Mouse (Mus musculus) myocyte (in vitro differentiated cells): ENCODE measurements around the gene Usp16. TPM values are rescaled to one million over a fixed set of nuclear protein-coding genes. Genes with fewer than 3 reads are reported as not detected.

Source experiments
- H3K27me3 ChIP-seq: one replicate; pipeline ENCODE4 v1.6.1; 2011; ENCODE audit not compliant: control insufficient read depth, insufficient read depth, insufficient read length
- H3K36me3 ChIP-seq: one replicate; pipeline ENCODE4 v1.6.1; 2011; ENCODE audit not compliant: control insufficient read depth, insufficient read depth
- H3K4me2 ChIP-seq: one replicate; pipeline ENCODE4 v1.6.1; 2011; ENCODE audit warnings: low read depth, control low read depth
- H3K4me3 ChIP-seq: one replicate; pipeline ENCODE4 v1.5.1; 2011; ENCODE audit warnings: mild to moderate bottlenecking, control low read depth, moderate library complexity
- H3K79me2 ChIP-seq: one replicate; pipeline ENCODE4 v1.6.1; 2011; ENCODE audit not compliant: control insufficient read depth, insufficient read depth
- H3ac ChIP-seq: one replicate; pipeline ENCODE4 v1.6.1; 2011; ENCODE audit not compliant: control insufficient read depth, insufficient read length
- CEBPB ChIP-seq: IDR thresholded peaks from 2 replicates; pipeline ENCODE4 v1.6.1; 2011; ENCODE audit warnings: mild to moderate bottlenecking, moderate library complexity; ENCODE audit not compliant: poor library complexity, insufficient read depth, severe bottlenecking
- E2F4 ChIP-seq: IDR thresholded peaks from one replicate; pipeline ENCODE4 v1.6.1; 2011; ENCODE audit warnings: mild to moderate bottlenecking, control low read depth, moderate library complexity; ENCODE audit not compliant: insufficient read depth
- MAX ChIP-seq: IDR thresholded peaks from one replicate; pipeline ENCODE4 v1.6.1; 2011; ENCODE audit warnings: low read depth, mild to moderate bottlenecking, control low read depth
- MYOD1 ChIP-seq, 3 experiments: IDR thresholded peaks; one replicate each; pipeline ENCODE4 v1.6.1; 2011; ENCODE audit warnings: control low read depth in 2 of 3, low read depth in 2 of 3, mild to moderate bottlenecking in 2 of 3, moderate library complexity in 1 of 3; ENCODE audit not compliant: insufficient read length in 2 of 3, control insufficient read depth in 1 of 3
- MYOG ChIP-seq, 3 experiments: IDR thresholded peaks; one replicate each; pipeline ENCODE4 v1.6.1; 2011; ENCODE audit warnings: control low read depth in 2 of 3, low read depth in 2 of 3, mild to moderate bottlenecking in 2 of 3; ENCODE audit not compliant: insufficient read length in 2 of 3, control insufficient read depth in 1 of 3, insufficient read depth in 1 of 3
- POLR2A ChIP-seq: IDR thresholded peaks from one replicate; pipeline ENCODE4 v1.6.1; 2011; ENCODE audit warnings: low read depth, mild to moderate bottlenecking, control low read depth, moderate library complexity; ENCODE audit not compliant: insufficient read length
- POLR2AphosphoS2 ChIP-seq: IDR thresholded peaks from one replicate; pipeline ENCODE4 v1.6.1; 2011; ENCODE audit warnings: low read depth, control low read depth; ENCODE audit not compliant: insufficient read length
- REST ChIP-seq: IDR thresholded peaks from one replicate; pipeline ENCODE4 v1.6.1; 2011; ENCODE audit warnings: mild to moderate bottlenecking, control low read depth, moderate library complexity; ENCODE audit not compliant: insufficient read depth, insufficient read length
- SRF ChIP-seq: IDR thresholded peaks from one replicate; pipeline ENCODE4 v1.6.1; 2011; ENCODE audit warnings: low read depth; ENCODE audit not compliant: control insufficient read depth, insufficient read length
- TCF12 ChIP-seq: IDR thresholded peaks from one replicate; pipeline ENCODE4 v1.6.1; 2011; ENCODE audit warnings: mild to moderate bottlenecking, control low read depth; ENCODE audit not compliant: poor library complexity, insufficient read depth, severe bottlenecking
- TCF3 ChIP-seq: IDR thresholded peaks from one replicate; pipeline ENCODE4 v1.6.1; 2011; ENCODE audit warnings: low read depth, control low read depth; ENCODE audit not compliant: insufficient read length
- USF1 ChIP-seq: IDR thresholded peaks from one replicate; pipeline ENCODE4 v1.6.1; 2011; ENCODE audit warnings: low read depth, mild to moderate bottlenecking, control low read depth, moderate library complexity
- polyA plus RNA-seq: library from polyadenylated mRNA; unstranded; fragments of >200 nt; fragmentation: generic; extraction: Trizol; gene quantifications from one replicate; pipeline ENCODE4 v1.2.1, GENCODE M21; 2012; ENCODE audit warnings: missing spikeins

Usp16 gene
- polyA plus RNA-seq, 1 experiment = 17.0 TPM

GRCm38 (mm10) chr16:87434266-87434665 is 20.2 kb upstream of the Usp16 start:
- no peak for TF ChIP-seq MYOD1 (IDR thresholded peaks at IDR 0.05; ENCODE audit: control insufficient read depth in 1 of 3, insufficient read length in 2 of 3, low read depth in 2 of 3)
- no peak overlapping the region for H3K4me3 ChIP-seq
- H3K36me3 ChIP-seq = no peaks in the 10 kb centered on the region

GRCm38 (mm10) chr16:87434946-87435345 is 19.6 kb upstream of the Usp16 start:
- Histone ChIP-seq H3K4me2 (no peak overlapping the region), H3ac (no peak overlapping the region), H3K79me2 (peaks cover 22% of the 10 kb centered on the region), H3K4me3 (no peak overlapping the region), H3K27me3 (no peaks in the 10 kb centered on the region), H3K36me3 (no peaks in the 10 kb centered on the region)
- TF ChIP-seq MAX = no peak
- TF ChIP-seq MYOG (IDR thresholded peaks at IDR 0.05; ENCODE audit: control insufficient read depth in 1 of 3, insufficient read depth in 1 of 3, insufficient read length in 2 of 3, low read depth in 2 of 3) = no peak

More at GRCm38 (mm10) chr16:87434266-87434665, 20.2 kb upstream of the Usp16 start:
- Histone ChIP-seq H3ac (no peak overlapping the region), H3K27me3 (no peaks in the 10 kb centered on the region), H3K4me2 (no peak overlapping the region), H3K79me2 (peaks cover 29% of the 10 kb centered on the region)

GRCm38 (mm10) chr16:87435411-87436205 is 18.9 kb upstream of the Usp16 start:
- no peak overlapping the region for H3ac ChIP-seq
- H3K79me2 ChIP-seq = peaks cover 16% of the 10 kb centered on the region
- no peak overlapping the region for H3K4me3 ChIP-seq
- H3K36me3 ChIP-seq = no peaks in the 10 kb centered on the region
- no peak for TF ChIP-seq E2F4
- no peak for TF ChIP-seq CEBPB
- no peak for TF ChIP-seq MAX
- no peaks in the 10 kb centered on the region for H3K27me3 ChIP-seq
- no peak overlapping the region for H3K4me2 ChIP-seq

GRCm38 (mm10) chr16:87437096-87437495 is 17.4 kb upstream of the Usp16 start:
- TF ChIP-seq CEBPB (no peak), MYOD1 (IDR thresholded peaks at IDR 0.05; ENCODE audit: control insufficient read depth in 1 of 3, insufficient read length in 2 of 3, low read depth in 2 of 3) (no peak), USF1 (no peak), REST (no peak)
- Histone ChIP-seq H3ac (no peak overlapping the region), H3K4me3 (no peak overlapping the region), H3K4me2 (no peak overlapping the region), H3K36me3 (no peaks in the 10 kb centered on the region), H3K79me2 (peaks cover under 1% of the 10 kb centered on the region), H3K27me3 (no peaks in the 10 kb centered on the region)

GRCm38 (mm10) chr16:87438697-87439096 is 15.8 kb upstream of the Usp16 start:
- H3K27me3 ChIP-seq = no peaks in the 10 kb centered on the region
- H3K4me2 ChIP-seq = no peak overlapping the region
- H3ac ChIP-seq = no peak overlapping the region
- H3K36me3 ChIP-seq = no peaks in the 10 kb centered on the region
- H3K4me3 ChIP-seq = no peak overlapping the region
- H3K79me2 ChIP-seq = no peaks in the 10 kb centered on the region
- TF ChIP-seq E2F4 = no peak
- TF ChIP-seq MYOG (IDR thresholded peaks at IDR 0.05; ENCODE audit: control insufficient read depth in 1 of 3, insufficient read depth in 1 of 3, insufficient read length in 2 of 3, low read depth in 2 of 3) = no peak
- TF ChIP-seq MYOD1 (IDR thresholded peaks at IDR 0.05; ENCODE audit: control insufficient read depth in 1 of 3, insufficient read length in 2 of 3, low read depth in 2 of 3) = no peak
- TF ChIP-seq POLR2AphosphoS2 = no peak
- no peak for TF ChIP-seq USF1
- no peak for TF ChIP-seq TCF3
- TF ChIP-seq TCF12 = no peak
- TF ChIP-seq MAX = no peak
- no peak for TF ChIP-seq SRF
- no peak for TF ChIP-seq POLR2A
- TF ChIP-seq CEBPB = no peak
- no peak for TF ChIP-seq REST

- TF ChIP-seq POLR2A (peak; percentile 61), E2F4 (no peak), TCF3 (no peak), USF1 (no peak), MAX (no peak), MYOG (IDR thresholded peaks at IDR 0.05; ENCODE audit: control insufficient read depth in 1 of 3, insufficient read depth in 1 of 3, insufficient read length in 2 of 3, low read depth in 2 of 3) (no peak), POLR2AphosphoS2 (peak; percentile 70)
Measured at GRCm38 (mm10) chr16:87440184-87440686, 14.3 kb upstream of the Usp16 start, which contains the start of gene Rwdd2b. TSS of gene Rwdd2b (minus strand) at chr16:87440573.

More at GRCm38 (mm10) chr16:87440184-87440686, 14.3 kb upstream of the Usp16 start, which contains the start of gene Rwdd2b:
- peak within 1 kb of the TSS; percentile 90 for H3K4me2 ChIP-seq
- no peaks in the 10 kb centered on the region for H3K27me3 ChIP-seq
- H3K79me2 ChIP-seq = no peaks in the 10 kb centered on the region
- H3K4me3 ChIP-seq = peak within 1 kb of the TSS; percentile 65
- H3ac ChIP-seq = peak within 1 kb of the TSS; percentile 79
- no peaks in the 10 kb centered on the region for H3K36me3 ChIP-seq
